Mouse (Mus musculus) thymus, adult 2 months (tissue): Measurements from ENCODE around the gene Ciapin1.

ENCODE experiments used
- CTCF ChIP-seq: fragments of 200-500 bp; IDR thresholded peaks from 2 replicates; pipeline ENCODE4 v1.5.1; 2012; ENCODE audit warnings: mild to moderate bottlenecking, control low read depth, low read length, moderate library complexity, borderline replicate concordance; ENCODE audit not compliant: control insufficient read depth, poor library complexity, insufficient read depth; ENCODE audit errors: extremely low read depth
- POLR2A ChIP-seq: fragments of 200-500 bp; IDR thresholded peaks from 2 replicates; pipeline ENCODE4 v1.6.1; 2012; ENCODE audit warnings: mild to moderate bottlenecking, low read length, control low read depth, moderate library complexity; ENCODE audit not compliant: control insufficient read depth, poor library complexity, insufficient read depth; ENCODE audit errors: extremely low read depth

GRCm38 (mm10) chr8:94872576-94872975 is 34.4 kb upstream of the Ciapin1 start:
- no peak for TF ChIP-seq CTCF
- no peak for TF ChIP-seq POLR2A
